12 mouse cellular contexts compared by ENCODE assay signal in the genomic region with DNA sequence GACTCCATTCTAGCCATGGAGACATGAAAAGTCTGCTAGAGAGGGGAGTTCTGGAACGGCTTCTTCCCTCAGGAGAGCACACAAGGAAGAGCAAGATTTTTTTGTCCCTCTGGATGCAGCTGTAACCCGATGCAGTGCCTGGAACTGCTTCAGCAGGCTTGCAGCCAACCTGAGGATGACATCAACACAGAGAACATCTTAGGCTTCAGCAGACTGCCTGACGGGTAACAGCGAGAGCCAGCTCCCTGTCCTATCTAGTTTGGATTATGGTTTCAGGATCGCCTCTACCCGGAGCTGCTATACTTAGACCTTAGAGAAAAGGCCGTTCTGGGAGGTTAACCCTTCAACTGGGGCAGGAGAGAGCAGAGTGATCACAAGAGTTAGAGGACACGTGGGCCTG. TPM values are rescaled to one million over a fixed set of nuclear protein-coding genes. Genes with fewer than 3 reads are reported as not detected.
DNase-seq lines count a peak whose midpoint lies in the region; ATAC-seq and TF ChIP-seq lines count a peak whose summit lies in the region.
"Had no signal": no experiment of that assay in that cellular context is flagged by ENCODE, and none has a peak within 500 bp of the region (broad histone marks: within the 10 kb centered on the region; RNA-seq: fewer than 3 reads in every experiment).

No protein-coding gene starts in this region.

- no peaks in the 10 kb centered on the region for H3K9me3 ChIP-seq in forebrain, embryonic 12.5 days
- no peaks in the 10 kb centered on the region for H3K9me3 ChIP-seq in hindbrain, embryonic 16.5 days (ENCODE audit: control insufficient read depth, low read length)
- H3K9me3 ChIP-seq: embryonic facial prominence, embryonic 12.5 days had no signal

- no peak for TF ChIP-seq POLR2A in kidney, adult 2 months (IDR thresholded peaks at IDR 0.05; ENCODE audit: low read depth, low read length)

- no peak for TF ChIP-seq CTCF in kidney, adult 2 months (conservative IDR thresholded peaks at IDR 0.05; ENCODE audit: insufficient read depth, insufficient read length, low read depth, low read length)

- no peaks in the 10 kb centered on the region for H3K36me3 ChIP-seq in kidney, adult 2 months (ENCODE audit: control insufficient read depth, insufficient read depth, low read length)
- H3K36me3 ChIP-seq in forebrain, embryonic 12.5 days (replicated peaks), result no peaks in the 10 kb centered on the region
- no peaks in the 10 kb centered on the region for H3K36me3 ChIP-seq in hindbrain, embryonic 16.5 days (ENCODE audit: control insufficient read depth, insufficient read depth, low read length)
- H3K36me3 ChIP-seq: embryonic facial prominence, embryonic 12.5 days had no signal

- H3K4me2 ChIP-seq in forebrain, embryonic 12.5 days, result no peak overlapping the region
- H3K4me2 ChIP-seq in hindbrain, embryonic 16.5 days (ENCODE audit: low read length), result no peak overlapping the region
- H3K4me2 ChIP-seq: embryonic facial prominence, embryonic 12.5 days had no signal

- H3K4me1 ChIP-seq in kidney, adult 2 months (ENCODE audit: control insufficient read depth, insufficient read depth, low read length), result no peaks in the 10 kb centered on the region
- H3K4me1 ChIP-seq in forebrain, embryonic 12.5 days, result no peaks in the 10 kb centered on the region
- no peaks in the 10 kb centered on the region for H3K4me1 ChIP-seq in hindbrain, embryonic 16.5 days (ENCODE audit: control insufficient read depth, insufficient read depth, low read depth, low read length)
- H3K4me1 ChIP-seq: embryonic facial prominence, embryonic 12.5 days had no signal

- no peak overlapping the region for H3K9ac ChIP-seq in forebrain, embryonic 12.5 days
- H3K9ac ChIP-seq in hindbrain, embryonic 16.5 days (ENCODE audit: low read depth, low read length), result no peak overlapping the region
- H3K9ac ChIP-seq: embryonic facial prominence, embryonic 12.5 days had no signal

- ATAC-seq in forebrain, embryonic 12.5 days (ENCODE audit: low FRiP score), result no peak
- ATAC-seq in hindbrain, embryonic 16.5 days, result no peak
- ATAC-seq: hindbrain, postnatal 0 days had no signal

- H3K27ac ChIP-seq in kidney, adult 2 months (ENCODE audit: insufficient read depth, low read depth, low read length), result no peak overlapping the region
- H3K27ac ChIP-seq in forebrain, embryonic 12.5 days, result no peak overlapping the region
- no peak overlapping the region for H3K27ac ChIP-seq in hindbrain, embryonic 16.5 days (ENCODE audit: low read depth, low read length)
- H3K27ac ChIP-seq: embryonic facial prominence, embryonic 12.5 days; hindbrain, postnatal 0 days; macrophage had no signal

- peak; percentile 62 for DNase-seq in kidney, postnatal 10 days
- DNase-seq in kidney, adult 2 months, result no peak
- DNase-seq in adrenal gland, postnatal 10 days, result peak; percentile 64
- DNase-seq in gastrocnemius, postnatal 4 days (ENCODE audit: low spot score in 2 of 2), result peak; percentile 77 to 90
- DNase-seq in lung, postnatal 4 days, result peak; percentile 46 to 70
- no peak for DNase-seq in kidney, postnatal 25 days
- DNase-seq: layer of hippocampus, postnatal 36 days had no signal

- no peak overlapping the region for H3K4me3 ChIP-seq in kidney, adult 2 months (ENCODE audit: insufficient read depth, low read depth, low read length)
- no peak overlapping the region for H3K4me3 ChIP-seq in forebrain, embryonic 12.5 days (replicated peaks)
- no peak overlapping the region for H3K4me3 ChIP-seq in hindbrain, embryonic 16.5 days (ENCODE audit: low read length)
- H3K4me3 ChIP-seq: embryonic facial prominence, embryonic 12.5 days had no signal

- H3K27me3 ChIP-seq in kidney, adult 2 months (replicated peaks; ENCODE audit: control insufficient read depth, insufficient read depth, low read length), result no peaks in the 10 kb centered on the region
- peaks cover 5% of the 10 kb centered on the region; the same call in 1 of the 2 replicates for H3K27me3 ChIP-seq in forebrain, embryonic 12.5 days
- H3K27me3 ChIP-seq in hindbrain, embryonic 16.5 days (replicated peaks; ENCODE audit: control insufficient read depth, insufficient read depth, low read length), result no peaks in the 10 kb centered on the region; the same call in 1 of the 2 replicates
- H3K27me3 ChIP-seq: embryonic facial prominence, embryonic 12.5 days had no signal

- WGBS in kidney, adult 2 months, result 36% methylated on average over 8 of the region's 8 CpGs
- WGBS in forebrain, embryonic 12.5 days, result 84% methylated on average over 8 of the region's 8 CpGs
- WGBS in hindbrain, embryonic 16.5 days, result 78% methylated on average over 8 of the region's 8 CpGs

RNA-seq across cellular contexts. Expression of gene Six1, which starts 28.2 kb away (rescaled TPM):
- 0.35 and 0.53 TPM in 2 replicates for polyA plus RNA-seq in kidney, adult 2 months (2012; rRNA removed)
- total RNA-seq in adrenal gland, postnatal 10 days (2021), result 10 to 100 TPM in 1 of 2 experiments, 1 to 10 TPM in 1; 7.1 to 12.8 TPM
- total RNA-seq in gastrocnemius, postnatal 4 days (2021), result 10 to 100 TPM; 51.0 to 60.8 TPM
- 8.5 and 11.0 TPM in 2 replicates for polyA plus RNA-seq in forebrain, embryonic 12.5 days (2016; fragmentation: Nextera tagmentation; extraction: Ambion mirVana)
- polyA plus RNA-seq in hindbrain, embryonic 16.5 days (2015; fragmentation: Nextera tagmentation; extraction: Ambion mirVana), result 0.58 and 1.5 TPM in 2 replicates
- polyA plus RNA-seq: macrophage had no signal

Comparison
In these comparisons a context has a peak if more than half of its experiments do, and no peak if none do; other contexts are left out.
1. DNase-seq: peak in kidney, postnatal 10 days (single experiment), adrenal gland, postnatal 10 days (single experiment), gastrocnemius, postnatal 4 days (2 of 2) and lung, postnatal 4 days (2 of 2); none in kidney, adult 2 months (single experiment) and kidney, postnatal 25 days (0 of 2).